Mouse (Mus musculus): Measurements from ENCODE around the gene Espnl.
A peak's percentile ranks its signal among the peaks of the same experiment; 100 is the strongest.

Espnl gene

DNA sequence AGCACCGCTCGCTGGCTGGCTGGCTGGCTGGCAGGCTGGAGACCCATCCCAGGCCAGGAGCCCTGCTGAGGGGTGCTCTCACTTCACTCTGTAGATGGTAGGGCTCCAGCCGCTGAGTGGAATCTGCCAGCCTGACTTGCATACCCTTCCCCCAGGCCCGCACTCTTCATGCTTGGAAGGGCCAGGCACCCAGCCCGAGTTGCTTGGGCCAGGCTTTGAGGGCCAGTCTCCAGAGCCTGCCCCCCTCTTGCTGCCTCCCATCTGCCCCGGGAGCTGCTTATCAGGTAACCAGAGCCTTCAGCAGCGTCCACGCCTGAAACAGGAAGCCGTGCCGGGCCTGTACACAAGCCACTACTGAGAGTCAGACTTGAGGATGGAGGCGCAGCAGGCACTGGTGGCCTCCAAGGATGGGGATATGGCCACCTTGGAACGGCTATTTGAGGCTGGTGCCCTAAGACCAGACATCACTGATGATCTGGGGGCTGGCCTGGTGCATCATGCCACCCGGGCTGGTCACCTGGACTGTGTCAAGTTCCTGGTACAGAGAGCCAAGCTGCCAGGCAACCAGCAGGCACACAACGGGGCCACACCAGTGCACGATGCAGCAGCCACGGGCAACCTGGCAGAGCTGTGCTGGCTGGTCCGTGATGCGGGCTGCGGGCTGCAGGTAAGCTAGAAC lies at the start of gene Espnl:
Gene Espnl, plus strand, starts transcription at position 316 of the 679 bp plus-strand sequence.
- no peak for ATAC-seq (ENCODE audit: low TSS enrichment)

- no peak; the same call in 1 of the 2 replicates for ATAC-seq (ENCODE audit: low TSS enrichment)
Observed at GRCm38 (mm10) chr1:91272260-91272659, 49.6 kb upstream of the Espnl start.

DNA sequence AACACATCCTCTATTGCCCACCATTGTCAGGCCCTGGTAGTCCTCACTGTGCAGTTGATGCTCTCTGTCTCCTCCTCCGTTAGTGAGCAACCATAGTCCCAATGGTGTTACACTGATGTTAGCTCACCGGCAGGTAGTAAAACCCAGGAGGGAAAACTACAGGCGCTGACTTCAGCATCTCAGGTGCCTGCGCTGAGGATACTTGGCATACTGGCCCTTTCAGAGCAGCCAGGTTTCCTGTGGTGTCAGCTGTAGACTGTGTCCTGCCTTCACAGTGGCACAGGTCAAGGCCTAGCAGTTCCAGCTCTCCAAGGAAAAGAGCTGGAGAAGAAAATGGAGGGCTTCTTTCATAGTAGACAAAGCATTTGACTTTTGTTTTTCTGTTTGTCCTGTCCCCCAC lies 45.3 kb upstream of the Espnl start:
- ATAC-seq (ENCODE audit: low TSS enrichment), result no peak

DNA sequence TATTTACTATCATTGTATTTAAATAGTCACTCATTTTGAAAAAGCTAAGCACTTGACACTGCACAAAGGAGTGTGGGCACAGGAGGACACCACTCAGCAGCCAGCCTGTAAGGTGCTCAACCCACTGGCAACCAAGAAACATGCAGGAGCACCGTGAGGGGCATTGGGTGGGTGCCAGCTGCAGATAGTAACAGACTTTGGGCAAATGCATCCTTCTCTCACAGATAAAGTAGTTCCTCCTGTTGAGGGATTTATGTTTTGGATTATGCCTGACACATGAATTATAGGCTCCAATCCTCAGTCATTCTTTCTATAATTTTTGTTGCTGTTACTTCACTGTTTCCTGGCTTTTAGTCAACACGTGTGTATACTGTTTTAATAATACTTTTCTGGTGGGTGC lies 44.4 kb upstream of the Espnl start:
- no peak for ATAC-seq (ENCODE audit: low TSS enrichment)

- ATAC-seq (ENCODE audit: low TSS enrichment), result no peak
Observed at GRCm38 (mm10) chr1:91278410-91279119, 43.3 kb upstream of the Espnl start.

GRCm38 (mm10) chr1:91279126-91279525 lies 42.7 kb upstream of the Espnl start:
- ATAC-seq (ENCODE audit: low TSS enrichment), result no peak

DNA sequence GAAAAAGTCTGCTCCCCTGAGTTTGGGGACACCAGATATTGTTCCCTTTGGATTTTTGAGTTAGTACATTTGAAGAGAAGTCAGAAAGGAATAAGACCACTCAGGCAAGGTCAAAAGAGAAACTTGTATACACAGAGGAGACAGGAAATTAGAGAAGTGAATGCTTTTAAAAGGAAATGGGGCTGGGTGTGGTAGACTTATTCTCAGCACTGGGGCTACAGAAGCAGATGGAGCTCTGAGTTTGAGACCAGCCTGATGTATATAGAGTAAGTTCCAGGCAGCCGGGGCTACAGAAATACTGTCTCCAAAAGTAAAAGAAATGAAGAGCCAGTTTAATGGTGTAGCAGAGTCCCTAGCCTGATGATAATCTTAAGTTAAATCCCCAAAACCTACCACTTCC lies 39.3 kb upstream of the Espnl start:
- no peak for ATAC-seq (ENCODE audit: low TSS enrichment)

DNA sequence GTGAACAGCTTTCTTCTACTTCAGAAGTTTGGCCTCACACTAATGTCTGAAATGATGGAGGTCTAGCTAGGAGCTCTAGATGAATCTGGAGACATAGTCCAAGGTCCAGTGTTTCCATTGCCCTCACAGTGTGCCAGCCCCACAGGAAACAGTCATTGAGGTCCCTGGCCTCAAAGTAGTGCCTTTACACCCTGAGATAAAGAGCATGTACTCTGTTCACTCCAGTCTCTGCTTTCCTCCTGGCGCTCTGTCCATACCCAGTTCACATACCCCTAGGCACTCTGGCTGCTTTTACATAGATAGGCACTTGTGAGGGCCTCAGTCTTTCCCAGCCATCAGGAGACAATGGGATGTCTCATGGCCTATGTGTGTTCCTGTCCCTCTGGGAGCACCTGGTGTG lies 32.5 kb upstream of the Espnl start:
- no peak for ATAC-seq (ENCODE audit: low TSS enrichment)

DNA sequence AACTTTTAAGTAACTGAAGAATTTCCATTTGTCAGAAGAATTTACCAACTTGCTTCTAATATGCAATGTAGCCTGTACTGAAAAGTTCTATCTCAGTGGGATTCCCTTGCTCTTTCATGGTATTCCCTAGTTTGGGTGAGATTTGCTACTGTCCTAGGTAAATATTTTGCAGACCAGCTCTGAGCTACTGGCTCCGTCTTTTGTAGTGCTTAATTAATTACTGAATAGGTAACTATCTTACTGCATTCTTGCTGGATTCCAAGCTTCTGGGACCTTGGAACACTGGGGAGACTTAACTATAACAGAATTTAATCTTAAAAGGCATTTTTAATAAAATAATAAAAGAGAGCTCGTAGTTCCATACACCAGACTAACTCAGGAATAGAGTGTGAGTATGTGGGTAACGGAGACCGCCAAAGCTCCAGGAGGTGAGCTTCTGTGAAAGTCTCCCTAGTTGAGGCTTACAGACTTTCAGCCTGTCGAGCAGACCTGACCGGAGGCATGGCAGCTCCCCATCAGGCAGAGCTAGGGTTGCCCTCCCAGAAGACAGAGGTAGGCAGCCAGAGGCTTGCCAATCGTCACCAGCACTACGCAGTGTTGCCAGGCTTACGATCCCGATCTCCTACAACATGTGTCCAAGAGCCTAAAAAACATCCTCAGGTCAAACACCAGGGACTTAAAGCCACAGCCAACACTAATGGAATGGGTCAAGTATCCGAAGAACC lies 29.6 kb upstream of the Espnl start:
- no peak for ATAC-seq (ENCODE audit: low TSS enrichment)

GRCm38 (mm10) chr1:91295544-91295943 lies 26.3 kb upstream of the Espnl start:
- no peak for ATAC-seq (ENCODE audit: low TSS enrichment)

DNA sequence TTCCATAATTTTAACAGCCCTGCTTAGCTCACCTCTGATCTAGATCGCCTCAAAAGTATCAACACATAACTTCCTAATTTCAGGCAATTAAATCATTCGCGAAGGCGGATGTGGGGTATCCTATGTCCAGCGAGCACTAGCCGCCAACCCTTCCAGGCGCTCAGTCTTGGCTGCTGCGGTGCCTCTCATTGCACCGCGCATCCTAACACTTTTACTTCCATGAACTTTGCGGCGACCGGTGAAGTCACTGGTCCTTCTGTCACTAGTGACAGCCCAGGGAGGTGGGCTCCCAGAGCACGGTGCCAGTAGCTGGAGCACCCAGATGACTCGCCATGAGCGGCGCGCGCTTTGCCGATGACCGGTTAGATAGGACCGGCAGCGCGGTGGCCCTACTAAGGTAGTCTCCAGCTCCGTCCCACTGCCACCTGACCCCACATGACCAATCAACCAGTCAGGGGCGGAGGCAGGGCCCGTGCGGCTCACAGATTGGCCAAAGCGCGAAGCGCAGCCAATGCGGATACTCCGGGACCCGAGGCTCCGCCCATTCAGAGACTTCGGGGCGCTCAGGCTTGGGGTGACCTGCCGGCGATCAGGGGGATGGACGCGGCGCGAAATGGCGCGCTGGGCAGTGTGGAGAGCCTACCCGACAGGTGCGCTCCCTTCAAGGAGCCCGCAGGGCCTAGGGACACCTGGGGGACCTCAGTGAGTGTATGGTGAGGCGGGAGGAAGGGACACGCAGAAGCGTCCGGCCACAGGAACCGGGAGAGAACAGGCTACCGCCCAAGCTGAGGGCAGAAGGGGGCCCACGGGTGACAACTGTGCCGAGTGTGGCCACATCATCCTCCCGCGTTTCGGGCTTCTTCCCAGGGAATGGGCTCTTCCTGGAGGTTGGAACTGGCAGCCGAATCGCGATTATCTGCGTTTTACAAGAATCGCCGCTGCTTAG lies 23.8 kb upstream of the Espnl start, which contains the start of gene Scly:
Gene Scly, plus strand, starts transcription at position 540 of the 946 bp plus-strand sequence.
- peak; percentile 98 for ATAC-seq (ENCODE audit: low TSS enrichment)

DNA sequence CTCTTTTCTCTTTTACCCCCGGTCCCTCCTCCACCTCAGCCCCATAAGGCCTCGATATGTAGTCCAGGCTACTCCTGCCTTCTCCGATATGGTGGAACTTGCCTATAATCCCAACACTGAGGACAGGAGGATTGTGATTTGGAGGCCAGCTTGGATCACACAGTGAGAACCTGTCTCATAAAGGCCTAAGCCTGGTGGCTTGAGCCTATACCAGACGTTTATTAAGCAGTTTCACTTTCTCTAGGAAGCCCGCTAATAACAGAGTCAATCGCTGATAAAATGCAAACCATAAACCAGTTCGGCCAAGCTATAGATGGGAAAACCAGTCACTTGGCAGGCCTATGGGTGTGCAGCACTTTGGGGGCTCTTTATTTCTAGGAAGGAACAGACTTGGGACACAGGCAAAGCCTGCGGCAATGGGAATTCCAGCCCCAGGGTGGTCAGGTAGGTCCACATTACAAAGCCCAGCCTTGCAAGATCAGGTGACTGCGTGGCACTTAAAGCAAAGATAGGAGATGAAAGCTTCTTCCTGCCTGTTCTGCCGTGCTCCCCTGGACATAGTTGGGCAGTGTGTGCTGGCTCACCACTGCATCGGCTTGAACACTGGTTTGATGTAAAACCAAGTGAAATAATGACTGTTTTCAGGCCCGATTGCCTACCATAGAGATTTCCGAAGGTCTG lies 22.7 kb upstream of the Espnl start:
- no peak for ATAC-seq (ENCODE audit: low TSS enrichment)

DNA sequence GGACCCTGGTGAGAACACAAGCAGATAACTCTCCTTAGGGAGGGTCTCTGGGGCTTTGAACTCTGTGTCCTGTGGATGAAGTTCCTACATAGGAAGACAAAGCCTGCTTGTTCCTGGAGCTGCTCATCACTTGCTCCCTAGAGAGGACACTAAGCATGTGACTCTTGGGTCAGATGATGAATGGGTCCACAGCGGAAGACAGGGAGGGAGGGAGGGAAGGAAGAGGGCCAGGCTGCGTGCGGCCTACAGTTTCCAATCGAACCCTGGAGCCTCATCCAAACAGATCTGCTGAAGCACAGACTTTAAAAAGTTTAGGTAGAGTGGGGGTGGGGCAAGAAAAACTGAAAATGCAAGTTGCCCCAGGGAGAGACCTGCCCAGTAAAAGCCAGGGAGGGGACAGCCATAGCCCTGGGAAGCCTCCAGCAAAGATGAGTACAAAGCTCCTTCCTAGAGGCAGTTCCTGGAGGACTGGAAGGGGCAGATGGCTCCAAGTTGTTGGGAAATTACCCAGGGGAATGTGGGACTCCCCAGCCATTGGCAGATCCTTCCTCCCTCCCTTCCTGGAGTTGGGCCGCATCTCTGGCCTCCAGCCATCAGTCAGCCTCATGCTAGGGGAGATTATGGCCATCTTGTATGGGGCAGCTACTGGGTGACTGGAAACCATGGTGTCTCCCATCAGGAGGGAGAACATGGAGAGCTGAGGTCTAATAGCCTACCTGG lies 22.0 kb upstream of the Espnl start:
- no peak for ATAC-seq (ENCODE audit: low TSS enrichment)

GRCm38 (mm10) chr1:91301206-91301920 lies 20.5 kb upstream of the Espnl start:
- no peak for ATAC-seq (ENCODE audit: low TSS enrichment)

DNA sequence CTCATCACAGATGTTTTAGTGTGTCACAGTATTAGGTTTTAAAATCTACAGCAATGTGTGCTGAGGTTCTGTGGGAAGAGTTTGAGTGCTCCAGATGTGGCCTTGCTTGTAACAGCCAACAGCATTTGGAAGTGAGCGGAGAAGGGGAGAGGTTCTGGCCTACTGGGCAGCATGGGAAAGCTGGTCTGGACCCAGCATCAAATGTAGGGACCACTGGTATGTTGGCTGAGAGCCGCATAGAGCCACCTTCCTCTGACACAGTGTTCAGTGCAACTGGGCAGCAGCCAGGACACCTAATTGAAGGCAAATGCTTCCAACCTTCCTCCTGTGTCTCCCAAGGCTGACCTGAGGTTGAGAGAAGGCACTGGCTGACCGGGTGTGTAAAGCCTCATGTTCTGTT lies 19.9 kb upstream of the Espnl start:
- no peak for ATAC-seq (ENCODE audit: low TSS enrichment)

- no peak for ATAC-seq (ENCODE audit: low TSS enrichment)
Observed at GRCm38 (mm10) chr1:91304621-91305020, 17.3 kb upstream of the Espnl start.

DNA sequence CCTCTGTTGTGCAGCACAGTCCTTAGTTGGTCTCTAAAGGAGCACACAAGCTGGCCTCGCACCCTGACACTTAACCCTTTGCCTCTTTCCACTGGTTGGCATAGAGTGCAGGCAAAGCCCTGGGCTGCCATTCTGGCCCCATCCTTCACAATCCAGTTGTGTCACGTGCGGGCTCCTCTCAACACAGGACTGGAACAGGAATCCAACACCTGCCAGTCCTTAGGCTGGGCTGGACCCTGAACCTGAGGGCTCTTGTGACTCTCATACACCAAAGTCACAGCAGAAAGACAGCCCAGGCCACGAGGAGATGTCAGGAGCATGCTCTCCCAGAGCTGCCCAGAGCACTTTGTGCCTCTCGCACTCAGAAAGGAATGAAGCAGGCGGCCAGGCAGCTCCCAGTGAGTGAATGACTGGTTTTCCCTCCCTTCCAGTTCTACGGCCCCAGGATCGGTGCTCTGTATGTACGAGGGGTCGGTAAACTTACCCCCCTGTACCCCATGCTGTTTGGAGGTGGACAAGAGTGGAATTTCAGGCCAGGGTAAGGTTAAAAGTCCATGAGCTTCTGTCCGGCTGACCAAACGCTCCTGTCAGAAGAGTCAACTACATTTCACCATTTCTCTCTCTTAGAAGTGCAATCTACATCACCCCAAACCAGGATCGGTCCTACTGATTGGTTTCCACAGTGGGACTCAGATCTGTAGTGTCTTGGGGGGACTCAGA lies 12.3 kb upstream of the Espnl start:
- no peak for ATAC-seq (ENCODE audit: low TSS enrichment)

- ATAC-seq (ENCODE audit: low TSS enrichment), result no peak
Observed at GRCm38 (mm10) chr1:91312273-91312672, 9.6 kb upstream of the Espnl start.

GRCm38 (mm10) chr1:91313251-91313650 lies 8.6 kb upstream of the Espnl start:
- ATAC-seq (ENCODE audit: low TSS enrichment), result no peak

Data from frontal cortex, adult (tissue).